Mouse (Mus musculus) hindbrain, embryonic 12.5 days (tissue): ENCODE measurements around the gene Fbxo34. TPM values are rescaled to one million over a fixed set of nuclear protein-coding genes. Genes with fewer than 3 reads are reported as not detected.
"Not testable (repeated sequence)": the region's sequence is repeated elsewhere in the genome, so short reads cannot be mapped to it uniquely, and the experiment has no call there.

ENCODE experiments used
- ATAC-seq: fragments of 200-750 bp; cut with Nextera tagmentation; 2 replicates; pipeline ENCODE4 v1.8.0; 2017; ENCODE audit warnings: moderate TSS enrichment; ENCODE audit not compliant: low FRiP score
- H3K27ac ChIP-seq: fragments of 300-500 bp; sonication (generic); 2 replicates; pipeline ENCODE4 v1.5.1; 2016; ENCODE audit warnings: mild to moderate bottlenecking
- H3K27me3 ChIP-seq: fragments of 300-500 bp; sonication (generic); 2 replicates; pipeline ENCODE4 v1.6.1; 2016; ENCODE audit warnings: mild to moderate bottlenecking
- H3K36me3 ChIP-seq: fragments of 300-500 bp; sonication (generic); 2 replicates; pipeline ENCODE4 v1.6.1; 2016; ENCODE audit warnings: mild to moderate bottlenecking
- H3K4me1 ChIP-seq: fragments of 300-500 bp; sonication (generic); 2 replicates; pipeline ENCODE4 v1.6.1; 2016
- H3K4me2 ChIP-seq: fragments of 300-500 bp; sonication (generic); replicated peaks from 2 replicates; pipeline ENCODE4 v1.6.1; 2016; ENCODE audit warnings: mild to moderate bottlenecking
- H3K4me3 ChIP-seq: fragments of 300-500 bp; sonication (generic); 2 replicates; pipeline ENCODE4 v1.5.1; 2016; ENCODE audit warnings: mild to moderate bottlenecking
- H3K9ac ChIP-seq: fragments of 300-500 bp; sonication (generic); 2 replicates; pipeline ENCODE4 v1.6.1; 2016; ENCODE audit warnings: mild to moderate bottlenecking, moderate library complexity
- H3K9me3 ChIP-seq: fragments of 300-500 bp; sonication (generic); replicated peaks from 2 replicates; pipeline ENCODE4 v1.6.1; 2016; ENCODE audit warnings: mild to moderate bottlenecking
- WGBS: fragments of 180-500 bp; shearing (Covaris S2); methylation state at CpG from one replicate; pipeline ENCODE4 v1.1.7; 2016; 5-methylcytosine and 5-hydroxymethylcytosine counted together
- polyA plus RNA-seq: library from polyadenylated mRNA; unstranded; fragments of >200 nt; fragmentation: Nextera tagmentation; extraction: Ambion mirVana; gene quantifications from 2 replicates; pipeline ENCODE4 v1.2.1, GENCODE M21; 2016

Gene Fbxo34
- polyA plus RNA-seq, 1 experiment from 2014 or later, result 24.1 TPM

DNA sequence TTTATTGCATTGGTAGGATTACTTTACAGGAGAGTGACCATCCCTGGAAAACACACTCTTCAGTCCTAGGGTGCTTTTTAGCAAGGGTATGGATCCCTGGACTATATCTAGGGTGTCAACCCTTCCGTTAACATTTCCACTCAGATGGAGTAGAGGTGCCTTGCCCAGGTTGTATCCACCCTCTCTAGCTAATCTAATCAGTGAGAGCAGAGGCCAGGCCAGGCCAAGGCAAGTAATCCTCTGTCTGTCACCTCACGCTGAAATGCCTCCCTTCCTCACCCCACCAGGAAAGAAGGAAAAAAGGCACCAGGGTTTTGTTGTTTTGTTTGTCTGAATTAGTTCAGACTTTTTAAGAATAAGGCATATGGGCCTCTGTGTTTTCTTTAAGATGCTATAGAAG is 77.6 kb downstream of the Fbxo34 start:
- Histone ChIP-seq H3K27ac (no peak overlapping the region), H3K4me2 (no peak overlapping the region), H3K27me3 (no peaks in the 10 kb centered on the region), H3K9ac (no peak overlapping the region), H3K4me1 (no peaks in the 10 kb centered on the region), H3K4me3 (no peak overlapping the region), H3K36me3 (peaks cover 9% of the 10 kb centered on the region), H3K9me3 (no peaks in the 10 kb centered on the region)
- WGBS, result 80% methylated on average over 2 of the region's 2 CpGs
- ATAC-seq, result no peak

DNA sequence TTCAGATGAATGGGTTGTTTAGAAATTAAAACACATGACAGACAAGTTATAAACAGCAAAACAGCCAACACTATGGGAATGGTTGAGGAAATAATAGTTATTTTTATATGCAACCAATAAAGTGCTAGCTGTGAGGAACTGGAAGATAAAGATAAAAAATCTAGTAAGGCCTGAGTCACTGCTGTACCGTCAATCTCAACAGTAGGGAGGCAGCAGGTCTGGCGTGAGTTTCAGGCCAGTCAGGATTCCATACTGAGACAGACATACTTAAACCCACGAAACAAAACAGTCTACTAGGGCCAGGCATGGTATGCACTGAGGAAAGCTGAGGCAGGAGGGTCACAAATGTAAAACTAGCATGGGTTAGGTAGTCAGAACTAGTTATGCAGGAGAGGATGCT is 78.1 kb downstream of the Fbxo34 start:
- no peak overlapping the region for H3K4me3 ChIP-seq
- H3K9ac ChIP-seq, result no peak overlapping the region
- H3K27me3 ChIP-seq, result no peaks in the 10 kb centered on the region
- no peak overlapping the region for H3K4me2 ChIP-seq
- H3K27ac ChIP-seq, result no peak overlapping the region
- peaks cover 9% of the 10 kb centered on the region for H3K36me3 ChIP-seq
- H3K9me3 ChIP-seq, result no peaks in the 10 kb centered on the region
- no peak for ATAC-seq
- no peaks in the 10 kb centered on the region for H3K4me1 ChIP-seq
- WGBS, result 79% methylated on average over 3 of the region's 3 CpGs

DNA sequence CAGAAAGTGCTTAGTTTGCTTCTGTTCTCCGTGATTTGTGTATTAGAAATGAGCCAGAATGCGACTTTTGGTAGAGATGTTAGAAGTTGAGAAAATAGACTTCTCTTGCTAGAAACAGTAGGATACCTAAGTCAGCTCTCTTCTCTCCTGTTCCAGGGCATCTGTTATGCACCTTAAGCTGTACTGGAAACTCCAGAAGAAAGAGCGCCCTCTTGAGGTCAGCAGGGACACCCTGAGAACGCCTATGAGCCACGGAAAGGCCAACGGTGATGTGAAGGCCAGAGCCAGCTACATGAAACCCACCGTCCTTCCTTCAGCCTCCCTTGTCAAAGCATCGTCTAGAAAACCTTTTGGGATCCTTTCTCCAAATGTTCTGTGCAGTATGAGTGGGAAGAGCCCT is 78.8 kb downstream of the Fbxo34 start:
- no peak for ATAC-seq
- WGBS, result 51% methylated on average over 8 of the region's 8 CpGs

DNA sequence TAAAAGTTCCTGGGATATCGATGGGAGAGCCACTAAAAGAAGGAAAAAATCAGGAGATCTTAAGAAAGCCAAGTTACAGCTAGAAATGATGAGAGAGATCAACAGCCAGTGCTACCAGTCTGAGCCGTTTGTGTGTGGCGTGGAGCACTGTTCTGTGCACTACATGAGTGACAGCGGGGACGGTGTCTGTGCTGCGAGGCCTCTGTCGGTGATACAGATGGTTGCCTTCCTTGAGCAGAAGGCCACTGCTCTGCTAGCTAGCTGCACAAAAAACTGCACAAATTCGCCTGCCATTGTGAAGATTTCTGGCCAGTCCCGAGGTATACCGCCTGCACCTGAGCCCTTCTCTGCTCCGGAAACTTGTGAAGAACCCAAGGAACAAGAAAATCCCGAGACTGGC is 79.4 kb downstream of the Fbxo34 start:
- not testable (repeated sequence) for H3K27me3 ChIP-seq, H3K4me2 ChIP-seq, H3K36me3 ChIP-seq, H3K4me1 ChIP-seq, ATAC-seq, H3K9me3 ChIP-seq, H3K4me3 ChIP-seq, H3K27ac ChIP-seq, H3K9ac ChIP-seq
- WGBS, result 93% methylated on average over 12 of the region's 12 CpGs

More for the DNA sequence above, 78.8 kb downstream of the Fbxo34 start:
- Histone ChIP-seq H3K4me1 (peaks cover 5% of the 10 kb centered on the region; the same call in 1 of the 2 replicates), H3K27me3 (no peaks in the 10 kb centered on the region), H3K9me3 (no peaks in the 10 kb centered on the region), H3K9ac (no peak overlapping the region), H3K4me3 (no peak overlapping the region), H3K4me2 (no peak overlapping the region), H3K27ac (no peak overlapping the region), H3K36me3 (peaks cover 9% of the 10 kb centered on the region)

DNA sequence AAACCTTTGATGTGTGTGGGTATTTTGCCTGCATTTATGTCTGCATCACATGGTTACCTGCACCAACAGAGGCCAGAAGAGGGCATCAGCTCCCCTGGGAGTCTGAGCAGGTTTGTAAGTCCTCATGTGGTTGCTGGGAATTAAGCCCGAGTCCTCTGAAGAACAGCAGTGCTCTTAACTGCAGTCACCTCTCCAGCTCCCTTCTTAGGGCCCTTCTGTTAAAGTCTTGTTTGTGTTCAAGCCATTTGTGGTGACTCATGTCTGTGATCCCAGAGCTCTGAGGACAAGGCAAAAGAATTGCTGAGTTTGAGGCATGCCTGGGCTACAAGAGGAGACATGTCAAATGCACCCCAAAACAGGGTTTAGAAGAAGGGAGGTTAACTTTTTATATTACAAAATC is 82.3 kb downstream of the Fbxo34 start:
- Histone ChIP-seq H3K27me3 (no peaks in the 10 kb centered on the region), H3K27ac (no peak overlapping the region), H3K36me3 (peaks cover 9% of the 10 kb centered on the region), H3K4me3 (no peak overlapping the region), H3K9me3 (no peaks in the 10 kb centered on the region), H3K9ac (no peak overlapping the region), H3K4me2 (no peak overlapping the region), H3K4me1 (peaks cover 5% of the 10 kb centered on the region; the same call in 1 of the 2 replicates)
- ATAC-seq, result no peak
- WGBS, result 80% methylated on average over 1 of the region's 1 CpGs

DNA sequence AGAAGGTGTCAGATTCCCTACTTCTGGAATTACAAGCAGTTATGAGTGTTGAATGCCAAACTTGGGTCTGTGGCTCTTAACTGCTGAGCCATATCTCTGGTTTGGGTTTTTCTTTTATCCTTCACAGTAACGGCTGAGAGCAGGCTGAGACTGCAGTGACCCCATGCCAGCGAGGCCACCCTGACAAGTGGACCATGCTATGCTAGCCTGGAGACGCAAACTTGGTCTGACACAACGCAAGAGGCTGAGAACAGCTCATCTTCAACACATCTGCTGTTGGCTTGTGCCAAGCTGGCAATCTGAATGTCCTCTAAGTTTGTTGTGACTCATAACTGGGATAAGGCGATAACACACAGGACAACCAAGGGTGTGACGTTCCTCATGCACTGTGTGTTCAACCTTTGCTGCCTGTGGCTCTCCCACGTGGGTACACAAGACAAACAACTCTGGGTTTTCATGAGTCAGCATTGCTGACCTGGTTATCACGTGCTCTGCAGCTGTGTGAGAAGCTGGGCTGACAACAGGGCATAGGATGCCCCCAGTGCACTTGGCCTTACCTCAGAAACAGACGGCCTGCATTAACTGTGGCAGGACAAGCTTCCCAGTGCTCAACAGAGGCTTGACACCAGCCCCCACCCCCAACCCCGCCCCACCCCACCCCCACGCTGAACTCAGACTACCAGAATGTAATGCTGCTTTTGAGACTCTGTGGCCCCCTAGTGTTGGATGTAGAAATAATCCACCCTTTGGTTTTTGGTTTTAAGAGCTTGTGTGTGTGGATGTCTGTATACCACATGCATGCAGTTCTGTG is 83.3 kb downstream of the Fbxo34 start:
- H3K4me2 ChIP-seq, result no peak overlapping the region
- H3K27ac ChIP-seq, result no peak overlapping the region
- no peaks in the 10 kb centered on the region for H3K27me3 ChIP-seq
- H3K9ac ChIP-seq, result no peak overlapping the region
- peak; percentile 83 for ATAC-seq
- no peak overlapping the region for H3K4me3 ChIP-seq
- H3K36me3 ChIP-seq, result peaks cover 9% of the 10 kb centered on the region
- H3K9me3 ChIP-seq, result no peaks in the 10 kb centered on the region
- WGBS, result 48% methylated on average over 11 of the region's 11 CpGs
- peaks cover 5% of the 10 kb centered on the region; the same call in 1 of the 2 replicates for H3K4me1 ChIP-seq

DNA sequence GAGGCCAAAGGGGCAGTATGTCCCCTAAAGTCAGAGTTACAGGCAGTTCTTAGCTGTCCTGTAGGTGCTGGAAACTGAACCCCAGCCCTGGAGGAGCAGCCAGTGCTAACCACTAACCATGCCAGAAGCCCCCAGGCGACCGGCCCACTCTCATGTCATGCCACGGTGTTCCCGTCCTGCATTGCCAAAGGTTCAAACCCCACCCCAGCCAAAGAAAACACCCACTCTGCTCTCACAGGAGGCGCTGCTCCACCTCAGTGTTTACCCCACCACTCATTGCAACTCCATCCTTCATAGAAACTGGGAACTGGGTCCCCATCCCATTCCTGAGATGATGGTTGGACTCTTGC is 83.9 kb downstream of the Fbxo34 start:
- H3K9me3 ChIP-seq, result no peaks in the 10 kb centered on the region
- no peak overlapping the region for H3K4me3 ChIP-seq
- H3K4me2 ChIP-seq, result no peak overlapping the region
- WGBS, result 91% methylated on average over 5 of the region's 5 CpGs
- H3K4me1 ChIP-seq, result peaks cover 5% of the 10 kb centered on the region; the same call in 1 of the 2 replicates
- H3K9ac ChIP-seq, result no peak overlapping the region
- peak; percentile 33 for ATAC-seq
- peaks cover 9% of the 10 kb centered on the region for H3K36me3 ChIP-seq
- no peak overlapping the region for H3K27ac ChIP-seq
- no peaks in the 10 kb centered on the region for H3K27me3 ChIP-seq

DNA sequence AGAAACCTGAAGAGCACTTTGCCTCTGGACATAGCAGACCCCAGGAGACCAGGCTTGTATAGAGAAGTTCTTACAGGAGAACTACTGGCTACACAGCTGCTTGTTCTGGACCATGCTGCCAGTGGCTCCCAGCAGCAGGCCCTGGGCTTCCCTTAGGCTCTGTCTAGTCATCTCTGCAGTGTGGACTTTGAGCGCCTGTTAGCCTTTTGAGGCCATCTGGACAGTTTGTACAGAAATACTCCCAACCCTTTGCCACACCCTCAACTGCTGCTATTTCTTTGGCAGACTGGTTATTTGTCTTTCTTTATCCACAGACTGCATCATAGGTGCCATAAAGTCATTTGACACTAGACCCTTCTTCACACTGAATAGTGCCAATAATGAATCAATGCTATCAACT is 84.9 kb downstream of the Fbxo34 start:
- Histone ChIP-seq H3K36me3 (peaks cover 10% of the 10 kb centered on the region), H3K4me3 (no peak overlapping the region), H3K4me2 (no peak overlapping the region), H3K27me3 (no peaks in the 10 kb centered on the region), H3K9me3 (no peaks in the 10 kb centered on the region), H3K4me1 (peaks cover 5% of the 10 kb centered on the region; the same call in 1 of the 2 replicates), H3K9ac (no peak overlapping the region), H3K27ac (no peak overlapping the region)
- WGBS, result 95% methylated on average over 1 of the region's 1 CpGs
- ATAC-seq, result no peak

DNA sequence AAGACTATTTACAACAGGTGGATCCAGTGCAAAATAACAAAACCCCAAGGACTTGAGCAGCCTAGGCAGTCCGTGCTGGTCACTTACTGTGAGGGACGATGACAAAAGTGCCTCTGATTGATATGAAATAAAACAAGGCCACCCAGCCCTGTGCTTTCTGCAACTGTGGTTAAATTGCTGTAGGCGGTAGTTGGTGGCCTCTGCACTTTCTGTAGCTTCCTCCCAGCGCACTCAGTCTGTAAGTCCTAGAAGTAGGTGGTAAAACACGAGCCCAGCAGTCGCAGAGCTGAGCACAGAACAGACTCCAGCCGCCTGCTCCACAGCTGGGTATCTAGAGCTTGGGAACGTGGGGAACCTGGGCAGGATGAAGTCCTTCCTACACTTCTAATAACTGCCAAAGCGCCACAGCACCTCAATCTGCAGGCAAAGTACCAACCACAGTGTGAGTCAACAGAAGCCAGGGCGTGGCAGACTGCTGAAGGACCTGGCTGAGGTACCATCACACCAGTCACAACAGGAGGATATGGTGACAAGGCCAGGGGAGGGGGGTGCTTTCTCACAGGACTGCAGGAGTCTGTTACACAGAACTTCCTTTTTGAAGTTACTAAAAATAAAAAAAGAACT is 91.2 kb downstream of the Fbxo34 start:
- 95% methylated on average over 10 of the region's 10 CpGs for WGBS

DNA sequence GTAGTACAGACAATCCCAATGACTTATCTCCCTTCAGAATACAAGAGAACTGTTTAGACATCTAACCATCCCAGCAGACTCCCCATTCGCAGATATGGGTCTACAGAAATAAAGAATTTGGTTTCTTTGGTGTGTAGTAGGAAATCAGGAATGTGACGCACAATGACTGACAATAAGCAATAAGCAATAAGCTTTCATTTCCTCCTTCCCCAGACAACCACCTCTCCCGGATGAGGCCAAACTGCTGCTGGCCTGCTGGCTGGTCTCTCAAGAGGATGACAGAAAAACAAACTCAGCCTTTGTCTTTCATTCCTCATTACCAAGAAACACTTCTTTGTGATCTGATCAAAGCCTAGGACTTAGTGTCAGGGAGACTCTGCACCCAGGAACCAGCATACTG is 92.1 kb downstream of the Fbxo34 start:
- Histone ChIP-seq H3K27ac (no peak overlapping the region), H3K4me3 (no peak overlapping the region), H3K9ac (no peak overlapping the region), H3K27me3 (no peaks in the 10 kb centered on the region), H3K4me2 (no peak overlapping the region), H3K36me3 (peaks cover 62% of the 10 kb centered on the region), H3K4me1 (no peaks in the 10 kb centered on the region), H3K9me3 (no peaks in the 10 kb centered on the region)
- ATAC-seq, result no peak
- 97% methylated on average over 3 of the region's 3 CpGs for WGBS

More for the DNA sequence above, 91.2 kb downstream of the Fbxo34 start:
- Histone ChIP-seq H3K9me3 (no peaks in the 10 kb centered on the region), H3K9ac (no peak overlapping the region), H3K4me2 (no peak overlapping the region), H3K36me3 (peaks cover 54% of the 10 kb centered on the region), H3K27ac (no peak overlapping the region), H3K27me3 (no peaks in the 10 kb centered on the region), H3K4me3 (no peak overlapping the region), H3K4me1 (no peaks in the 10 kb centered on the region)
- no peak for ATAC-seq

DNA sequence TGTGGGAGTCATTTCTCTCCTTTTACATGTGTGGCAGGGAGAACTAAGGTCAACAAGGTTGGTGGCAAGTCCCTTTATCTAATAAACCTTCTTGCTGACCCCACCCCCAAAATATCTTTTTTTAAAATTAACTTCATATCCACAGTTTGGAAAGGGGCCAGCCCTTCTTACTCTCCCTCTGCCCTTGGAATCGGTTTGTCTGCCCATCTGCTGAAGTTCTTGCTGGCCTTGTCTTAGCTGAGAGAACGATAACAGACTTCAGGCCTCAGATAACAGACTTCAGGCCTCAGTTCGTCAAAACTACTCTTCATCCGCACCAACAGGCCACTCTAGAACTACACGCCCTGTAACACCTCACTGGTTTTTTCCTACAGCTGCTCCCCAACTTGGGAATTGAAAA is 94.1 kb downstream of the Fbxo34 start:
- Histone ChIP-seq H3K4me3 (no peak overlapping the region), H3K4me1 (no peaks in the 10 kb centered on the region), H3K36me3 (peaks cover 82% of the 10 kb centered on the region), H3K27ac (no peak overlapping the region), H3K4me2 (no peak overlapping the region), H3K27me3 (no peaks in the 10 kb centered on the region), H3K9me3 (no peaks in the 10 kb centered on the region), H3K9ac (no peak overlapping the region)
- no peak for ATAC-seq
- WGBS, result 94% methylated on average over 5 of the region's 5 CpGs

DNA sequence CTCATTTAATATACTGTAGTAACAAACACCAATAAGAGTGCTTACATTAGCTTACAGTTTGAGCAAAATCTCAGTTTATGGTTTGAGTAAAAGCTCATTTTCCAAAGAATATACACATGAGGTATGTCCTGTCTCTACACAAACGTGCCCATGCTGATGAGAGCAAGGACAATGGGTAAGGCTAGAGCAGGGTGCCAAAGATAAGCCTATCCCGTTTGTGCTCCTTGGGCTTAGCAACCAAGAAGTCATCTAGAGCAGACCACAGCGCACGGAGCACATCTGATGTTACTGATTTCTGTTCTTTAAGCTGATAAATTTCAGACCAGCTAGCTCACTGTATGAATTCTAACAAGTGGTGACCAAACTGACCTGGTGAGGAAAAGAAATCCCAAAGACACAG is 94.7 kb downstream of the Fbxo34 start:
- no peaks in the 10 kb centered on the region for H3K4me1 ChIP-seq
- peaks cover 87% of the 10 kb centered on the region for H3K36me3 ChIP-seq
- H3K9me3 ChIP-seq, result no peaks in the 10 kb centered on the region
- no peak overlapping the region for H3K27ac ChIP-seq
- ATAC-seq, result no peak
- H3K27me3 ChIP-seq, result no peaks in the 10 kb centered on the region
- no peak overlapping the region for H3K4me3 ChIP-seq
- 92% methylated on average over 4 of the region's 4 CpGs for WGBS
- no peak overlapping the region for H3K9ac ChIP-seq
- H3K4me2 ChIP-seq, result no peak overlapping the region

GRCm38 (mm10) chr14:47551668-47552067 is 101.4 kb downstream of the Fbxo34 start:
- Histone ChIP-seq H3K4me3 (no peak overlapping the region), H3K36me3 (peaks cover 69% of the 10 kb centered on the region), H3K4me2 (no peak overlapping the region), H3K4me1 (no peaks in the 10 kb centered on the region), H3K27ac (no peak overlapping the region), H3K9me3 (no peaks in the 10 kb centered on the region), H3K9ac (no peak overlapping the region), H3K27me3 (no peaks in the 10 kb centered on the region)
- ATAC-seq, result no peak
- 98% methylated on average over 6 of the region's 6 CpGs for WGBS
